Mouse (Mus musculus) limb, embryonic 14.5 days (tissue): Measurements from ENCODE around the gene Sumf1. TPM values are rescaled to one million over a fixed set of nuclear protein-coding genes. Genes with fewer than 3 reads are reported as not detected.

Experiments used
- ATAC-seq: fragments of 200-750 bp; cut with Nextera tagmentation; 2 replicates; pipeline ENCODE4 v1.8.0; 2017; ENCODE audit warnings: low read depth, moderate number of reproducible peaks, moderate TSS enrichment; ENCODE audit not compliant: low FRiP score
- DNase-seq: peaks from one replicate; pipeline ENCODE4 v3.0.0-alpha.2; 2015; ENCODE audit warnings: low spot score
- H3K27ac ChIP-seq: fragments of 300-500 bp; sonication (generic); replicated peaks from 2 replicates; pipeline ENCODE4 v1.5.1; 2014; ENCODE audit warnings: low read depth, mild to moderate bottlenecking, low read length, moderate library complexity, mixed read lengths
- H3K27me3 ChIP-seq: fragments of 300-500 bp; sonication (generic); 2 replicates; pipeline ENCODE4 v1.6.1; 2014; ENCODE audit warnings: low read length, mixed read lengths; ENCODE audit not compliant: control insufficient read depth, insufficient read depth
- H3K36me3 ChIP-seq: fragments of 300-500 bp; sonication (generic); 2 replicates; pipeline ENCODE4 v1.6.1; 2014; ENCODE audit warnings: mild to moderate bottlenecking, low read length, moderate library complexity, mixed read lengths; ENCODE audit not compliant: control insufficient read depth, insufficient read depth
- H3K4me1 ChIP-seq: fragments of 300-500 bp; sonication (generic); 2 replicates; pipeline ENCODE4 v1.6.1; 2014; ENCODE audit warnings: antibody characterized with exemption, low read length, mixed read lengths; ENCODE audit not compliant: control insufficient read depth, insufficient read depth
- H3K4me2 ChIP-seq: fragments of 300-500 bp; sonication (generic); replicated peaks from 2 replicates; pipeline ENCODE4 v1.6.1; 2014; ENCODE audit warnings: low read depth, mild to moderate bottlenecking, low read length, moderate library complexity; ENCODE audit not compliant: severe bottlenecking
- H3K4me3 ChIP-seq: fragments of 300-500 bp; sonication (generic); replicated peaks from 2 replicates; pipeline ENCODE4 v1.5.1; 2014; ENCODE audit warnings: low read length
- H3K9ac ChIP-seq: fragments of 300-500 bp; sonication (generic); 2 replicates; pipeline ENCODE4 v1.6.1; 2014; ENCODE audit warnings: mild to moderate bottlenecking, low read depth, low read length, moderate library complexity; ENCODE audit not compliant: severe bottlenecking
- H3K9me3 ChIP-seq: fragments of 300-500 bp; sonication (generic); 2 replicates; pipeline ENCODE4 v1.6.1; 2016; ENCODE audit warnings: low read length; ENCODE audit not compliant: control insufficient read depth
- POLR2A ChIP-seq: fragments of 200-500 bp; IDR thresholded peaks from 2 replicates; pipeline ENCODE4 v1.8.0; 2012; ENCODE audit warnings: inconsistent platforms, mild to moderate bottlenecking, moderate library complexity, borderline replicate concordance; ENCODE audit not compliant: insufficient read depth, insufficient read length; ENCODE audit errors: extremely low read depth
- WGBS: fragments of 180-500 bp; shearing (Covaris S2); extraction: QIAGEN DNeasy Blood & Tissue Kit; methylation state at CpG from one replicate; pipeline ENCODE4 v1.1.7; 2014; 5-methylcytosine and 5-hydroxymethylcytosine counted together
- polyA plus RNA-seq, 2 experiments: library from polyadenylated mRNA; depleted of rRNA in 1 of 2; stranded (reverse) in 1 of 2; unstranded in 1 of 2; fragments of >200 nt; fragmentation: Nextera tagmentation in 1 of 2; extraction: Ambion mirVana in 1 of 2; gene quantifications; 2 replicates each; pipeline versions ENCODE4 v1.2.1 to v1.2.3; 2012 to 2014

The Sumf1 gene
- polyA plus RNA-seq, 2 experiments = 18.8 to 26.7 TPM

GRCm38 (mm10) chr6:108110336-108110735, 75.0 kb downstream of the Sumf1 start:
- no peak for ATAC-seq
- no peak for DNase-seq
- H3K27me3 ChIP-seq = no peaks in the 10 kb centered on the region
- 81% methylated on average over 4 of the region's 4 CpGs for WGBS
- 0 out of 2 replicates have a peak, but pooled peaks cover 3% of the 10 kb centered on the region for H3K36me3 ChIP-seq
- H3K4me2 ChIP-seq = no peak overlapping the region
- no peak for TF ChIP-seq POLR2A
- no peak overlapping the region for H3K9ac ChIP-seq
- no peaks in the 10 kb centered on the region for H3K9me3 ChIP-seq
- no peaks in the 10 kb centered on the region for H3K4me1 ChIP-seq
- H3K4me3 ChIP-seq = no peak overlapping the region
- H3K27ac ChIP-seq = no peak overlapping the region

DNA sequence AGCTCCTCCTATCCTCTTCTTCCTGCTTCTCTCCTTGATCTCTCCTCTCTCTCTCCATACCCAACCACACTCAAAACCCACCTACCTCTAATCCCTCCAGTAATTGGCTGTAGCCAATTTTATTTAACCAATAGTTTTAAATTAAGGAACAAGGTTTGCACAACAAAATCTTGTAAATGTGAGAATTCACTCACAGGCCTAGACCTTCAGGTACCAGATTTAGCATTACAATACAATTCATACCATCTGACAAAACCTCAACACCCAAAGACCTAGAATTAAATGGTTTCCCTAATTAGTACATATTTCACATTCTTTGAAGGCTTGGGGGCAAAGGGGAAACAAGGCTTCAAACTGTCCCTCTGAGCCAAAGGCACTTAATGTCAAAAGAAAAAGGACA, 78.0 kb downstream of the Sumf1 start:
- Histone ChIP-seq H3K4me1 (no peaks in the 10 kb centered on the region), H3K4me2 (no peak overlapping the region), H3K36me3 (0 out of 2 replicates have a peak, but pooled peaks cover 3% of the 10 kb centered on the region), H3K4me3 (no peak overlapping the region), H3K9ac (no peak overlapping the region), H3K27me3 (no peaks in the 10 kb centered on the region), H3K9me3 (no peaks in the 10 kb centered on the region), H3K27ac (no peak overlapping the region)
- no peak for TF ChIP-seq POLR2A
- DNase-seq (no peak), ATAC-seq (no peak)

GRCm38 (mm10) chr6:108101936-108102830, 83.2 kb downstream of the Sumf1 start:
- WGBS = 76% methylated on average over 10 of the region's 10 CpGs
- Histone ChIP-seq H3K4me1 (no peaks in the 10 kb centered on the region), H3K9ac (no peak overlapping the region), H3K4me2 (no peak overlapping the region), H3K36me3 (no peaks in the 10 kb centered on the region), H3K27ac (no peak overlapping the region), H3K9me3 (no peaks in the 10 kb centered on the region), H3K4me3 (no peak overlapping the region), H3K27me3 (no peaks in the 10 kb centered on the region)
- ATAC-seq (no peak), DNase-seq (no peak)
- no peak for TF ChIP-seq POLR2A

DNA sequence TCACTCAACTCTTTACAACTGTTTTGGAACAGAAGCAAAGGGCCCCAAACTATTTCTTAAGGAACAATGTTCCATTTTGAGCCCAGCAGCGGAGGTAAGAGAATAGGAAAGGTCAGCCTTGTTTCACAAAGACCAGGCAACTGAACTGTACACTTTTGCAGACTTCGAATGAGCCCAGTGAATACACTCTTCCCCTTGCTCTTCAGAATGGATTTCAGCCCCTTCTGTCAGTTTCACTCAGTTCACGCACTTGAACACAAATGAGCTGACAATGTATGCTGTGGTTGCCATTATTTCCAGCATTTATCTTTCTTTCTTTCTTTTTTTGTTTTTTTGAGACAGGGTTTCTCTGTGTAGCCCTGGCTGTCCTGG, 86.5 kb downstream of the Sumf1 start:
- ATAC-seq (0 out of 2 replicates have a peak, but pooled peaks have one; percentile 16), DNase-seq (no peak)
- Histone ChIP-seq H3K4me2 (no peak overlapping the region), H3K27ac (no peak overlapping the region), H3K9me3 (no peaks in the 10 kb centered on the region), H3K27me3 (no peaks in the 10 kb centered on the region), H3K36me3 (no peaks in the 10 kb centered on the region), H3K9ac (no peak overlapping the region), H3K4me3 (no peak overlapping the region), H3K4me1 (no peaks in the 10 kb centered on the region)
- whole genome bisulfite sequencing = 86% methylated on average over 3 of the region's 3 CpGs
- no peak for TF ChIP-seq POLR2A

DNA sequence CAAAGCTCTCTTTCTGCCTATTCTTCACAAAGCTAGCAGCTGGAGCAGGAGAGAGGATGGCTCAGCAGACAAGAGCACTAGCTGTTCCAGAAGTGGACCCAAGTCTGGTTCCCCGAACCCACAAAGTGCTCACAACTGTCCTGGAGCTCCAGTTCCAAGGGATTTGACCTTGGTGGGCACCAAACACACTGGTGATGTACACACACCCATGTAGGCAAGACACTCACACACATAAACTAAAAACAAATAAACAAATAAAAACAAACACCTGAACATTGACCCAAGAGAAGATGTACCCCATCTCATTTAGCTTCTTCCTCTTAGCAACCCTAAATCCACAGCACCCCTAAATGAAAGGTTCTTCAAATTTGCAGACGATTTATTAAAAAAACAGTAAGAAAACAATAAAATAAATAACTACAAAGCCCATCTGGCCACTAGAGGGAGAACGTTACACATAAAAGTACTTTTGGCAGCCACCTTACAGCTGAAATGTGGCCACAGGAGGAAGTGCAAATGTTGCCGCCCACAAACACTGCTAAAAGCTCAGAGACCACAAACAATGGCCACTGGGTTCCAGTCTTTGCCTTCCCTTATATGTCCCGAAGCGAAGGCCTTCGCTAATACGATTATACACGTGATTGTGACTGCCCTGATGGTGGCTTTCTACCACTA, 87.1 kb downstream of the Sumf1 start:
- Histone ChIP-seq H3K9ac (no peak overlapping the region), H3K4me1 (no peaks in the 10 kb centered on the region), H3K27ac (no peak overlapping the region), H3K27me3 (no peaks in the 10 kb centered on the region), H3K4me2 (no peak overlapping the region), H3K36me3 (no peaks in the 10 kb centered on the region), H3K9me3 (no peaks in the 10 kb centered on the region), H3K4me3 (no peak overlapping the region)
- WGBS = 23% methylated on average over 9 of the region's 9 CpGs
- no peak for TF ChIP-seq POLR2A
- DNase-seq (peak; percentile 92), ATAC-seq (peak; percentile 64; the same call in 1 of the 2 replicates)
